Mouse (Mus musculus) layer of hippocampus, adult 8-10 months (tissue): ENCODE results near the gene Tgm3. TPM values are rescaled to one million over a fixed set of nuclear protein-coding genes. Genes with fewer than 3 reads are reported as not detected.
A peak's percentile ranks its signal among the peaks of the same experiment; 100 is the strongest.

Source experiments
- DNase-seq, 2 experiments: peaks; one replicate each; pipeline ENCODE4 v3.0.0; 2022; ENCODE audit warnings: low spot score in 2 of 2
- microRNA-seq, 2 experiments: library from miRNA; unstranded; fragments of <30 nt; microRNA quantifications; one replicate each; pipeline ENCODE4 v1.2.0; 2022
- total RNA-seq, 4 experiments: library from RNA; stranded (reverse); gene quantifications; 2 replicates each; pipeline ENCODE4 v1.2.4; 2022

Tgm3 gene
- total RNA-seq, 4 experiments from 2014 or later, result 0.17 to 0.28 (median 0.21) TPM

DNA sequence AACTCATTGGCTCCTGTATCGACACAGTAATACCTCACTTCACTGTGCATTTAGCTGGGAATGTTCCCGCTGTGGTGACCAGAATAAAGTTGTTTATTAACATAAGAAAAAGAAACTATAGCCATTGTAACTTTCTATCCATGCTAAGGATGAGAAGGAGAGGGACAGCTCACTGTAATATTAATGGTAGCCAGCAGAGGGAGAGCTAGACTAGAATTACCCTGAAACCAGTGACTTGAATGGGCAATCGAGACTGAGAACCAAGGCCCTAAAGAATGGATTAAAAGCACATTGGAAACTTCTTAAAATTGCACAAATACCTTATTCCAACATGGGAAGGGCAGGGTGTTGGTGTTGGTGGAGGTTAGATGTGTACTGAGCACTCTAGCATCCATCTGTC, 56.1 kb downstream of the Tgm3 start:
- DNase-seq, result peak in 1 of 2 experiments; percentile 42

DNA sequence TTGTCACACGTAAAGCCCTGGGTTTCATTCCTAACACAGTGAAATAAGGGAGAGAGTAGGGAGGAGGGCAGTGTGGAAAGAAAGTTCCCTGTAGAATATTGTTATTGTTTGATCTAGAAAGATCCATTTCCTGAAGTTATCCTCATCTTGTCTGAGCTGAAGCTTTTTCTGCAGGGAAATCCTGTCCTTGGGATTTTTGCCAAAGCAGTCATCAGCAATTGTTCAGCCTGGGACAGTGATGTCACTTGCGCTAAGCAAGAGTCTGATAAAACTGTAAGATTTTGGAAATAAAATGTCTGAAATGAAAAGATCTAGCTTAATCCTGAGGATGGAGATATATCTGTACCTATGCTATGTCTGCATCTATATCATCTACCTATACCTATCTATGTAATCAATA, 58.2 kb downstream of the Tgm3 start:
- DNase-seq, result no peak

Small RNAs within 50 kb of the gene (microRNA-seq; reads per million reads assigned to microRNA genes)
- 0 reads per million in 2 experiments for gene Mir6339

Other genes starting within 250 kb of the Tgm3 start
- 10 to 100 TPM; 29.8 to 33.6 (median 30.9) TPM for gene Stk35, start 211.8 kb upstream of the Tgm3 start, total RNA-seq
- under 1 TPM in 3 of 4 experiments, not detected in 1; 0.24 to 0.25 (median 0.25) TPM for gene Tgm6, start 100.1 kb downstream of the Tgm3 start, total RNA-seq
- gene Snrpb, start 167.1 kb downstream of the Tgm3 start, total RNA-seq, result 100 to 1,000 TPM; 103 to 110 (median 105) TPM
- not detected for gene Tmc2, start 182.8 kb downstream of the Tgm3 start, total RNA-seq